Comparison of ENCODE assay signal across 8 mouse cellular contexts in the genomic region with DNA sequence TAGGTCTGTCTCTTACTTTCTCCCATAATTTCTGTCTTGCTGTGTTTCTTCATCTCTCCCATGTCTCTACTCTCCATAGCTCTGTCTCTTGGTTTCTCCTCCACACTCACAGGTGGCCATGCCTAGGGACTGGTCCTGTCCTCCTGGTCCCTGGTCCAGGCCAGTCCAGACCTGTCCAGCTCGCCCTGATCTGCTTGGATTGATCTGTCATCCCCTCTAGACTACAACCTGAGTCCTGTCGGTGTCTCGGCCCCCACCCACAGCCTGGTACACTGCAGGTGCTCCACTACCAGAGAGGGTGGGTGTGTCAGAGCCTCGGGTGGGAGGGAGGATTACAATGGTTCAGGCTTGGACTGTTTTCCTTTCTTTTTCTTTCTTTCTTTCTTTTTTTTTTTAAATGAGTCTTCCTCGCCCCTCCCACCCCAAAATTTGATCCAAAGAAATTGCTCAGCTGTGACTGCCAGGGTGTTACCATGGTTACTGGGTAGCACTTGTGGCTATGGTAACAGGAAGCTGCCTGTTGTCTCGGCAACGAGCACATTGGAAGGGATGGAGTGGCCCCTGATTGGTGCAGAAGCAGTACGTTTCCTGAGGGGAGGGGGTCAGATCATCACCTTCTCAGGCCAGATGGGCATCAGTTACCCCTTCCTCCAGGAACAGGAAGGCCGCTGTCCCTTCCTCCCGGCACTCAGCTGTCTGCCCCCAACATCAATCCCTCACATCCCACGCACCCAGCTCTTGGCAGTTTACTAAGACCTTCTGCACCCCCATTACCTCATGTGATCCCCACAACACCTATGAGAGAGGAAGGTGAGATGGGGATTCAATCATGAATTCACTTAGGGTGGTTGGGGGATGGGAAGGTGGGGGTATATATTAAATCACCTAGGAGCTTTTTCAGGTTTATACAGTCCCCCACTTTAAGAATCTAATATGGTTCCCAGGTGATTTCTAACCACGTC. TPM values are rescaled to one million over a fixed set of nuclear protein-coding genes. Genes with fewer than 3 reads are reported as not detected.
DNase-seq lines count a peak whose midpoint lies in the region; ATAC-seq and TF ChIP-seq lines count a peak whose summit lies in the region.

No protein-coding gene starts in this region.

- H3K4me2 ChIP-seq in embryonic facial prominence, embryonic 14.5 days (ENCODE audit: low read depth, low read length), result no peak overlapping the region
- no peak overlapping the region for H3K4me2 ChIP-seq in heart, embryonic 11.5 days

- ATAC-seq in embryonic facial prominence, embryonic 14.5 days (ENCODE audit: low read depth), result peak; percentile 53
- ATAC-seq in heart, embryonic 11.5 days (replicated peaks; ENCODE audit: insufficient number of reproducible peaks, low FRiP score, low TSS enrichment), result no peak
- ATAC-seq in inflammation-experienced regulatory T-cells, adult 6 months, result no peak

- H3K4me3 ChIP-seq in embryonic facial prominence, embryonic 14.5 days (ENCODE audit: low read depth, low read length), result no peak overlapping the region
- peak overlapping the region; percentile 40 for H3K4me3 ChIP-seq in layer of hippocampus, adult 2 months
- no peak overlapping the region for H3K4me3 ChIP-seq in heart, embryonic 11.5 days (ENCODE audit: low read depth, low read length)

- no peaks in the 10 kb centered on the region for H3K9me3 ChIP-seq in embryonic facial prominence, embryonic 14.5 days (ENCODE audit: control insufficient read depth, low read length)
- no peaks in the 10 kb centered on the region for H3K9me3 ChIP-seq in heart, embryonic 11.5 days (replicated peaks; ENCODE audit: control insufficient read depth, low read length)

- H3K4me1 ChIP-seq in embryonic facial prominence, embryonic 14.5 days (ENCODE audit: control insufficient read depth, insufficient read depth, low read length), result no peaks in the 10 kb centered on the region
- H3K4me1 ChIP-seq in heart, embryonic 11.5 days (ENCODE audit: control insufficient read depth, insufficient read depth, low read length), result no peaks in the 10 kb centered on the region

- no peak overlapping the region for H3K27ac ChIP-seq in embryonic facial prominence, embryonic 14.5 days (replicated peaks; ENCODE audit: low read depth, low read length)
- H3K27ac ChIP-seq in layer of hippocampus, adult 2 months, result peak overlapping the region; percentile 99
- no peak overlapping the region for H3K27ac ChIP-seq in heart, embryonic 11.5 days (ENCODE audit: low read depth, low read length)

- no peak overlapping the region for H3K9ac ChIP-seq in embryonic facial prominence, embryonic 14.5 days (ENCODE audit: low read depth, low read length)
- H3K9ac ChIP-seq in heart, embryonic 11.5 days (ENCODE audit: low read depth, low read length), result no peak overlapping the region

- peak; percentile 28 for DNase-seq in NIH3T3 (ENCODE audit: low read depth)
- DNase-seq in embryonic facial prominence, embryonic 14.5 days (ENCODE audit: low spot score), result peak; percentile 18
- peak; percentile 74 to 94 for DNase-seq in layer of hippocampus, adult 2 months (ENCODE audit: low spot score in 2 of 2)
- DNase-seq in neural tube, embryonic 10.5 days (ENCODE audit: extremely low spot score, low spot score), result peak; percentile 33
- no peak for DNase-seq in gastrocnemius, adult 8-10 months (ENCODE audit: low spot score in 2 of 2)
- no peak for DNase-seq in ovary, adult 18-20 months (ENCODE audit: low spot score)

- H3K27me3 ChIP-seq in embryonic facial prominence, embryonic 14.5 days (replicated peaks; ENCODE audit: control insufficient read depth, insufficient read depth, low read length), result no peaks in the 10 kb centered on the region
- H3K27me3 ChIP-seq in heart, embryonic 11.5 days (ENCODE audit: control insufficient read depth, insufficient read depth, low read length), result peaks cover 21% of the 10 kb centered on the region

- H3K36me3 ChIP-seq in embryonic facial prominence, embryonic 14.5 days (ENCODE audit: control insufficient read depth, insufficient read depth, low read length), result no peaks in the 10 kb centered on the region
- no peaks in the 10 kb centered on the region for H3K36me3 ChIP-seq in heart, embryonic 11.5 days (ENCODE audit: control insufficient read depth, insufficient read depth, low read length)

- TF ChIP-seq CTCF in layer of hippocampus, adult 2 months (conservative IDR thresholded peaks at IDR 0.05), result no peak

- 35% methylated on average over 12 of the region's 12 CpGs for WGBS in embryonic facial prominence, embryonic 14.5 days
- WGBS in heart, embryonic 11.5 days (ENCODE audit: insufficient replicate concordance), result 44% methylated on average over 12 of the region's 12 CpGs

RNA-seq across cellular contexts. Expression of gene Celf6, which starts 11.3 kb away (rescaled TPM):
- 0.93 and 0.96 TPM in 2 replicates for polyA plus RNA-seq in embryonic facial prominence, embryonic 14.5 days (2014; fragmentation: Nextera tagmentation; extraction: Ambion mirVana)
- 10 to 100 TPM; 25.2 to 30.4 TPM for total RNA-seq in layer of hippocampus, adult 2 months (2021)
- 0.07 and 0.23 TPM in 2 replicates for polyA plus RNA-seq in heart, embryonic 11.5 days (2014; fragmentation: Nextera tagmentation; extraction: Ambion mirVana)
- not detected for polyA plus RNA-seq in inflammation-experienced regulatory T-cells, adult 6 months (2017; shearing (Covaris generic))
- not detected for total RNA-seq in gastrocnemius, adult 8-10 months (2022)

RNA-seq across cellular contexts. Expression of gene Parp6, which starts 28.1 kb away (rescaled TPM):
- 29.1 and 32.2 TPM in 2 replicates for polyA plus RNA-seq in embryonic facial prominence, embryonic 14.5 days (2014; fragmentation: Nextera tagmentation; extraction: Ambion mirVana)
- 100 to 1,000 TPM; 129 to 132 TPM for total RNA-seq in layer of hippocampus, adult 2 months (2021)
- 19.2 and 21.7 TPM in 2 replicates for polyA plus RNA-seq in heart, embryonic 11.5 days (2014; fragmentation: Nextera tagmentation; extraction: Ambion mirVana)
- 10 to 100 TPM; 17.2 to 62.5 (median 46.8) TPM for polyA plus RNA-seq in inflammation-experienced regulatory T-cells, adult 6 months (2017; shearing (Covaris generic))
- total RNA-seq in gastrocnemius, adult 8-10 months (2022), result 10 to 100 TPM; 25.8 to 37.9 (median 26.4) TPM

RNA-seq across cellular contexts. Expression of gene Tmem202, which starts 49.3 kb away (rescaled TPM):
- polyA plus RNA-seq in embryonic facial prominence, embryonic 14.5 days (2014; fragmentation: Nextera tagmentation; extraction: Ambion mirVana), result 0.15 and 0.64 TPM in 2 replicates
- total RNA-seq in layer of hippocampus, adult 2 months (2021), result 1 to 10 TPM; 2.4 to 2.8 TPM
- polyA plus RNA-seq in heart, embryonic 11.5 days (2014; fragmentation: Nextera tagmentation; extraction: Ambion mirVana), result 0.39 and 0.41 TPM in 2 replicates
- not detected for polyA plus RNA-seq in inflammation-experienced regulatory T-cells, adult 6 months (2017; shearing (Covaris generic))
- under 1 TPM in 3 of 4 experiments, not detected in 1; 0.36 to 0.86 (median 0.54) TPM for total RNA-seq in gastrocnemius, adult 8-10 months (2022)

RNA-seq across cellular contexts. Expression of gene Hexa, which starts 49.7 kb away (rescaled TPM):
- polyA plus RNA-seq in embryonic facial prominence, embryonic 14.5 days (2014; fragmentation: Nextera tagmentation; extraction: Ambion mirVana), result 101 and 107 TPM in 2 replicates
- 10 to 100 TPM; 47.8 to 51.0 TPM for total RNA-seq in layer of hippocampus, adult 2 months (2021)
- polyA plus RNA-seq in heart, embryonic 11.5 days (2014; fragmentation: Nextera tagmentation; extraction: Ambion mirVana), result 67.1 and 76.9 TPM in 2 replicates
- 10 to 100 TPM; 15.6 to 38.7 (median 37.6) TPM for polyA plus RNA-seq in inflammation-experienced regulatory T-cells, adult 6 months (2017; shearing (Covaris generic))
- 10 to 100 TPM; 36.4 to 39.3 (median 39.1) TPM for total RNA-seq in gastrocnemius, adult 8-10 months (2022)

Comparison
In these comparisons a context has a peak if more than half of its experiments do, and no peak if none do; other contexts are left out.
1. DNase-seq: peak in NIH3T3 (single experiment), embryonic facial prominence, embryonic 14.5 days (single experiment), layer of hippocampus, adult 2 months (2 of 2) and neural tube, embryonic 10.5 days (single experiment); none in gastrocnemius, adult 8-10 months (0 of 2) and ovary, adult 18-20 months (single experiment).